Mouse (Mus musculus) urinary bladder, adult 2 months (tissue): ENCODE results near the gene Echs1. TPM values are rescaled to one million over a fixed set of nuclear protein-coding genes. Genes with fewer than 3 reads are reported as not detected.

Source experiments
- DNase-seq: peaks from one replicate; pipeline ENCODE4 v3.0.0; 2022; ENCODE audit warnings: low spot score
- polyA plus RNA-seq: library from polyadenylated mRNA; depleted of rRNA; stranded (reverse); fragments of >200 nt; gene quantifications from 2 replicates; pipeline ENCODE4 v1.2.3, GENCODE M21; 2012; rRNA removed

The Echs1 gene
- polyA plus RNA-seq, 1 experiment = 112 TPM

GRCm38 (mm10) chr7:140060936-140061831 is 55.1 kb downstream of the Echs1 start:
- DNase-seq = peak; percentile 52

- no peak for DNase-seq
Measured at GRCm38 (mm10) chr7:140059601-140060000, 56.7 kb downstream of the Echs1 start.

- no peak for DNase-seq
Measured at GRCm38 (mm10) chr7:140058528-140058927, 57.7 kb downstream of the Echs1 start.

- no peak for DNase-seq
Measured at GRCm38 (mm10) chr7:140057413-140058407, 58.6 kb downstream of the Echs1 start.

Other genes starting within 250 kb of the Echs1 start
- gene Kndc1, start 221.8 kb downstream of the Echs1 start, polyA plus RNA-seq = 0.03 and 0.07 TPM in 2 replicates
- gene Utf1, start 172.7 kb downstream of the Echs1 start, polyA plus RNA-seq = not detected in 2 replicates
- 0.37 and 0.70 TPM in 2 replicates for gene 6430531B16Rik, start 137.7 kb downstream of the Echs1 start, polyA plus RNA-seq
- 5.8 and 6.3 TPM in 2 replicates for gene Adam8, start 123.9 kb downstream of the Echs1 start, polyA plus RNA-seq
- 72.4 and 98.7 TPM in 2 replicates for gene Zfp511, start 80.1 kb downstream of the Echs1 start, polyA plus RNA-seq
- gene Tubgcp2, start 79.8 kb downstream of the Echs1 start, polyA plus RNA-seq = 33.2 and 33.3 TPM in 2 replicates
- 0.03 TPM in 2 replicates for gene Msx3, start 67.4 kb downstream of the Echs1 start, polyA plus RNA-seq
- gene Caly, start 33.9 kb downstream of the Echs1 start, polyA plus RNA-seq = 0.83 and 1.0 TPM in 2 replicates
- 3.3 TPM in 2 replicates for gene Prap1, start 23.1 kb downstream of the Echs1 start, polyA plus RNA-seq
- gene Fuom, start 14.0 kb downstream of the Echs1 start, polyA plus RNA-seq = 61.2 and 63.5 TPM in 2 replicates
- 8.1 and 11.0 TPM in 2 replicates for gene Paox, start 677 bp downstream of the Echs1 start, polyA plus RNA-seq
- 26.1 and 31.0 TPM in 2 replicates for gene Mtg1, start 21.1 kb upstream of the Echs1 start, polyA plus RNA-seq
- gene Sprn, start 38.4 kb upstream of the Echs1 start, polyA plus RNA-seq = 4.8 and 8.9 TPM in 2 replicates
- not detected in 2 replicates for gene Olfr522, start 48.3 kb upstream of the Echs1 start, polyA plus RNA-seq
- not detected in 2 replicates for gene Olfr523, start 56.7 kb upstream of the Echs1 start, polyA plus RNA-seq
- gene Olfr524, start 89.5 kb upstream of the Echs1 start, polyA plus RNA-seq = not detected in 2 replicates
- 1.1 and 1.2 TPM in 2 replicates for gene Cd163l1, start 101.8 kb upstream of the Echs1 start, polyA plus RNA-seq
- gene 5830411N06Rik, start 130.8 kb upstream of the Echs1 start, polyA plus RNA-seq = 0.09 and 0.22 TPM in 2 replicates
- gene Olfr525, start 204.4 kb upstream of the Echs1 start, polyA plus RNA-seq = not detected in 2 replicates
- not detected in 2 replicates for gene Olfr527, start 217.5 kb upstream of the Echs1 start, polyA plus RNA-seq
- 0.04 and 0.22 TPM in 2 replicates for gene Olfr60, start 245.2 kb upstream of the Echs1 start, polyA plus RNA-seq